Mouse (Mus musculus) mature B cell (primary cell): ENCODE results near the gene Shkbp1.

Source experiments
- in situ Hi-C: fragments of 300-500 bp; cut with MboI; formaldehyde crosslinking; loops from 2 replicates; pipeline ENCODE4 v1.14.3; 2019

The Shkbp1 gene

DNA sequence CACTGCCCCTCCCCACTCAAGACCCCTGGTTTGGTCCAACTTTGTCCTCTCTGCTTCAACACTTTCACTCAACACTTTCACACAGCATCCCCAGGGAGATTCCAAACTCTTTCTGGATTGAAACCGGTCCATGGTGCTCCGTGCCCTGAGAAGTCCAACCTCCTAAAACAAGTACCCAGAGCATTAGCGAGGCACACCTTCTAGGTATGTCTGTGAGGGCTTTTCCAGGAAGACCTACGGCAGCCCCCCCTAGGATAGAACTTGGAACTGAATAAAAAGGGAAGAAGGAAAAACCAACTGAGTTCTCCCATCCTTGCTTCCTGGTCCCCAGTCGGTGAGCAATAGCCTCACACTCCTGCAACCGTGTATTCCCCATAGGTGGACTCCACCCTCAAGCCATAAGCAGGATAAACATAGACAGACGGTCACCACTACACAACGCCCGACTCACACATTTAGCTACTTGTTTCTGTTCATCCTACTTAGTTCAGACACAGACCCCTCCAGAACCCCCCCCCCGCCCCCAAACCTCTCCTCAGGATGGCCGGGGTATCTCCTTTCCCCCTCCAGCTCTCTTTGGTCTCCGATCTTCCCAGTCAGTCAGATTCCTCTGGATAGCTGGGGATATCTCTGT is 44.1 kb downstream of the Shkbp1 start:
- in situ Hi-C loops = no loop called here

DNA sequence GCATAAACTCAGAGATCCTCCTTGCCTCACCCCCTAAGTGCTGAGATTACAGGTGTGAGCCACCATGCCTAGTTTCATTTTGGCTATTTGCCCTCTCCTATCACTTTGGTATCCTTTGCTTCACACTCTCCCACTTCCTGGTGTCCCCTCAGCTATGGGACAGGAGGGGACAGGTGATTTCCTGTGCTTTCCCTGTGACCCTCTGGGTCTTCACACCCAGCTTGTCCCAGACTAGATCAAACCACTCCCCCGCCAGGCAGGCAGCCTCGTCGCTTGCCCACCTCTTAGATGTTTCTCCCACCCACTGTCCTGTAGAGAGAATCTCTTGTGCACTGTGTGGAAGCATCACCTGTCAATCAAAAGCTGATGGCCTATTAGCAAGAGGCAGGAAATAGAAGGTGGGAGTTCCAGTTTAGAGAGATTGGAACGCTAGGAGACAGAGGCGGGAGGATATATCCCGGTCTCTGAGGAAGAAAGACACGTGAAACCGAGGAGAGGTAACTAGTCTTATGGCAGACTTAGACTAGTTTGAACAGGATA is 44.8 kb downstream of the Shkbp1 start:
- in situ Hi-C loops = no loop called here

DNA sequence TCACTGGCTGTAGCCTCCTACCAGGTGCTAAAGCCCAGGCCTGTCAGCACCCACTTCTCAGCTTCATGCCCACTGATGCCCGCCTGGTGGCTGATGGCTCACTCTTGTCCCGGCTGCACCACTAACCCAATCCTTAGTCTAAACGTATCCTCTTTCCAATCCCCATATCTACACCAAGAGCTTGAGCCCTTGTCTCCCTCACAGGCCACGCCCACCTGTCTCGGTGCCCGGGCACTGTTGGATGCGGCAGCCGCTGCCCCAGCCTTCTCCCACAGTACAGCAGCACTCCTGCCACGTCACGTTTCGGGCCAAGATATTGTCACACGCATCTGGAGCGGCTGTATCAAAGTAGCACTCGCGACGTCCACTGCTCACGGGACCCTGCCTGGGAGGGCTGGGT is 45.5 kb downstream of the Shkbp1 start:
- in situ Hi-C loops = no loop called here

DNA sequence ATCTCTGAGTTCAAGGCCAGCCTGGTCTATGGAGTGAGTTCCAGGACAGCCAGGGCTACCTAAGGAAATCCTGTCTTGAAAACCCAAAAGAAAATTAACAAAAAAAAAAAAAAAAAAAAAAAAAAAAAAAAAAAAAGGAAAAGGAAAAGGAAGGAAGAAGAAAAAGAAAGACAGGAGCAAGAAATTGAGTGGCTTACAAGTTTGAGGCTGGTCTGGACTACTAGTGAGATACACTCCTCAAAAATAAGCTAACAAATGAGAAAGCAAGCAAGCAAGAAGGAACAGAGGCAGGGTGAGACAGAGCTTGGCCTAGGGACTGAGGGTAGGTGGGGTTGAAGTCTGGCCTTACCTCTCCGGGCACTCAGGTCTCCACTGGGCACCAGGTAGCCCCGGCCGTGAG is 46.0 kb downstream of the Shkbp1 start:
- in situ Hi-C loops = no loop called here

DNA sequence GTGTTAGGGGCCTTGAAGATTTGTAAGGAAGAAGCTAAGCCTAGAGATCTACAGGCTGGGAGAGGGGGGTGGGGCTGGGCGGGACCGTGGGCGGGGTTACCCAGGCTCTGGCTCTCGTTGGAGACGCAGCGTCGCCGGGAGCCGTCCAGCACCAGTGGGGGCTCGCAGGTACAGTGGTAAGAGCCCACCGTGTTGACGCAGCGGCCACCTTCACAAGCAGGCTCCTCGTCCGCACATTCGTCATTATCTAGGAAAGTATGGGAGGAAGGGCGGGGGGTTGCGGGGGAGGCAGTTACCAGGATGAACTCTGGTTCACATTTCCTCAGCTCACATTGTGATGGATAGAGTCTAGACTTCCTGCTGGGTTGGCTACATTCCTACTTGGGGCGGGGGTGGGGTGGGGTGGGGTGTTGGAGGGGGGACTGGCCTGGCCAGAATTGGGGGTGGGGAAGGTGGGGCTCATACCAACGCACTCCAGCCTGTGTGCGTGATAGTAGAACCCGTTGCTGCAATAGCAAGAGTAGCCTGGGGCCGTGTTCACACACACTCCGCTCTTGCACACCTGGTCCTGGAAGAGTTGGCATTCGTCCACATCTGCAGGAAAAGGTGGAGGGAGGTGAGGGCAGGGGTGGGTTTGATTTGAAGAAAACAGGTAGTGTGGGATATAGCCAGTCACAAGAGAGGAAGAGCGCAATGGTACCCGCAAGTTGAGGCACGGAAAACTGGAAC is 46.8 kb downstream of the Shkbp1 start:
- in situ Hi-C loops = no loop called here

DNA sequence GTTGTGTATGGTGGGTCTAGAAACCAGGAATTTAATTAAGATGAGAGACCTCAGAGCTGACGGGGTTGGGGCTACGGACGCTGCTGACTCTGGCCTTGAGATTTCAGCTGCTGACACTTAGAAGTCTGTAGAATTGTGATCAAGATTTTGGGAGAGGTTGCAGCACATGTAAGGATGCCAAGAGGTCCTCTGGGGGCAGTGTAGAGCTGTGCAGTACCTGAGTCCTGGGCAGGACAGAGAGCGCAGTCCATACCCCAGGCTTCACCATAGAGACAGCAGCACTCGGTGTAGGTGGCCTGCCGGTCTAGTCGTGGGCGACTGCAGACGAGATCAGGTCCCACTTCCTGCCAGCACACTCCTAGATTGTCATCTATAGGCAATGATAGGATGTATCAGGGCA is 48.3 kb downstream of the Shkbp1 start:
- in situ Hi-C loops = no loop called here

DNA sequence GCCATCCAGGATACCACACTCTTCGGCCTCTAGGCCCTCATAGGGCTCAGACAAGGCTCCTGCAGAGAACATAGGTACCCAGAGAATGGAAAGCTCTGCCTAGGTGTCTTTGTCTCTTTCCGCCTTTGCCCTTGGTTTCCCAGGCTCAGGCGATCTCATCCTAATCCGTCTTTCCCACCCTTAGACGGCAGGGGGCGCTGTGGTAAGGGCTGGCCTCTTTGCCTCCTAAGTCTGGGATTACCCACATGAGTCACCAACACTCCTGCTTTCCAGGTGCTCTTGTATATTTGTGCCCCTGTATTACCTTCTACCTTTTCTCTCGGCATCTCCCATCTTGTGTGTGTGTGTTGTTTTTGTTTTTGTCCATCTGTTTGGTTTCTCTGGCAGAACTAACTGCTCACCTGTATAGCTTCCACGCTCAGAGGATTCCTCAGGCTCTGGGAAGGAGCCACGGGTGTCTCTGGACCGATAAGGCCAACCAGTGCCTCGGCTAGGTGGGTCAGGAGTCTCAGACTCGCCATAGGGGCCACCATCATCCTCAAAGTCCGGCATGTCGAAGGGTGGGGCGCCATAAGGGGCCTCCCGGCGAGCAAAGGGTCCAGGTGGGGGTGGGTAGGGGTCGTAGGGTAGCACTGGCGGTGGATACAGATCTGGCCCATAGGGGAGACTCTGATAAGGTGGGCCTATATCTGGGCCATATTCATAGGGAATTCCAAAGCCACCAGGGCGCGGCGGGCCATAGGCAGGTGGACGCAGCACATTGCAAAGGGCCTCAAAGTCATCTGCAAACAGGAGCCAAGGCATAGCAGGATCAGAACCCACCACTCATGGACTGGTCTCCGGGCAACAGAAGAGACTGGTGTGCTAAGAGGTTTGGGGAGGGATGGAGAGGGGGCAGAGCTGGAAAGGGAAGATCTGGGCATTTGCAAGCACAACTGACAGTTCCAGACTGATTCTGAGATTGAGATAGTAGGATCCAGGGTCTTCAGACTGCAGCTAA is 49.4 kb downstream of the Shkbp1 start:
- in situ Hi-C loops = no loop called here

DNA sequence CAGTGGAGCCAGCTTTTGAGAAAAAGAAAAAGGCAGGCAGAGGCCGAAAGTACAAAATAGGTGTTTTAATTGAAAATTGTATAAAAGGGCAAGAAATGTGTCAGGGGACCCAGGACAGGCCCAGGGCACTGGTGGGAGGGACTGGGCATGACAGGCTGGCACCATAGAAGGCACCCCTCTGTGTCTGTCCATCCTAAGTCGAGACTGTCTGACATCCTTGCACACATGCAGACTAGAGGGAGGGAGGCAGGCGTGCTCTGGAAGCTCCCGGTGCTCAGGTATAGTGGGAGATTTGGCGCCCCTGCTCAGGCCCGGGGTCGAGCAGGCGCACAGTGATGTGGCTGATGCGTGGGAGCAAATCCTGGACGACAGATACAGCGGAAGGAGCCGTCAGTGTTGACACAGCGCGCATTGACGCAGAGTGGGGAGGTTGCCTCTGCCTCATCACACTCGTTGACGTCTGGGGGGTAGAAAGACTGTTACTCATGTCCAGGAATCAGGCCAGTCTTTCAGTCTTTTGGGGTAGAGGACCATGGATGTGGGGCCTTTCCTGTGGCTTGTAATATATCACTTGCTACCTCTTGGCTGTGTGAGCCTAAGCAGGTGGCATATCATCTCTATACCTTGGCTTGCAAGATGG is 50.6 kb downstream of the Shkbp1 start:
- in situ Hi-C loops = no loop called here

DNA sequence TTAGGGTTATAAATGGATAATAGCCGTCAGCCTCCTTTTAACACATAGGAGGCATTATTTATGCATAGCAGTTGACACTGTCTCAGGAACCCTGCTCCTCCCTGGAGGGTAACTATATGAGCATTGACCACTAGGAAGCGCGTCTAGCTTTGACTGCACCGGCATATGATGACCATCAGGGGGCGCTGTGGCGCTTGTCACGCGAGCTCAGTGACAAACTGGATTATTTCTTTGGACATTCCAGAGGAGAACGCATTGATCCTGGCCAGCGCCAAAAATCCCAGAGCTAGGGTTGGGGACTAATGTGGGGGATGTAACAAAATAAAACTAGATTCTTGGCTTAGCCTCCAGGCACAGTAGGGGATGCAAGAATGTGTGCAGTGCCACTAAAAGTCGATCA is 53.6 kb downstream of the Shkbp1 start:
- in situ Hi-C loops = no loop called here

DNA sequence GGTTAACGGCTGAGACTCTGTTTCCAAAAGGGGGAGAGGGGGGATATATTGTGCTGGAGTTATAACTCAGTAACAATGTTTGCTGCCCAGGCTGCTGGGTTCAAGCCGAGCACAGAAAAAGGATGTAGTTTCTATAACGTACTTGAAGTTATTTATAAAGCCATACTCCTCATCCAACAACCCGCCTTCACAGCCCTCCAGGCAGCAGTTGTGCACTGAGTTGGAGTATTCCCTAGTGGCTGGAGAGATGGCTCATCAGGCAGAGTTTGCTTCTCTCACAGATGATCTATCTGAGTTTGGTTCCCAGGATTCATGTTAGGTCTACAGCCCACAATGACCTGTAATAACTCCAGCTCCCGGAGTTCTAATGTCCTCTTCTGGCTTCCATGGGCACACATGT is 55.0 kb downstream of the Shkbp1 start:
- in situ Hi-C loops = no loop called here

DNA sequence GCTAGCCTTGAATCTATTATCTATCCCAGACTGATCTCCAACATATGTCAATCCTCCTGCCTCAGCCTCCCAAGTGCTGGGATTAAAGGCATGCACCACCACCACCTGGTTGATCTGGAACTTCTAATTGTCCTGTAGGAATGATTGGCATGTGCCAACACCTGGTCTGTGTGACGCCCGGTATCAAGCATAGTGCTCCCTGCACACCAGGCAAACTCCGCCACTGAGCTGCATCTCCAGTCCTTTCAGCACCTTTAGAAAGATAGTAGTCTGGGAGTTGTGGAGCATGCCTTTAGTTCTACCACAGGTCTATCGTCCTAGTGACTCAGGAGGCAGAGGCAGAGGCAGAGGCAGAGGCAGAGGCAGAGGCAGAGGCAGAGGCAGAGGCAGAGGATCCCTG is 55.5 kb downstream of the Shkbp1 start:
- in situ Hi-C loops = no loop called here

DNA sequence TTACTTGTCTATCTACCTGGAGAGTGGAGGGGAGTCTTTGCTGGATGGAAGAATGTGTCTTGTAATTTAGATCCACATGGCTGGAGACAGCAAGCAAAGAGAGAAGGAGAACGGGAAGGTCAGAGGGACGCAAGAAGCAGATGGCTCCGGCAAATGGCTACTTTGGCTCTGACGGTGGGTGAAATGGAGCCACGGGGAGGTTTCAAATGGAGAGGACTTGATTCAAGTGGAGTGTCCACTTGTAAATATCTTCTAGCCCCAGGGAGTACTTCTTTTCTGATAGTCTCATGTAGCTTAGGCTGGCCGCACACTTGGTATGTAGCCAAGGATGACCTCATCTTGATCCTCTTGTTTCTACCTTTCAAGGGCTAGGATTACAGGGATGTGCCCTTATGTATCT is 57.0 kb downstream of the Shkbp1 start:
- in situ Hi-C loops = loop anchor here (25.0 kb wide), 1 partner anchor 537 kb away; the partner anchor contains the start of gene Cyp2b19

DNA sequence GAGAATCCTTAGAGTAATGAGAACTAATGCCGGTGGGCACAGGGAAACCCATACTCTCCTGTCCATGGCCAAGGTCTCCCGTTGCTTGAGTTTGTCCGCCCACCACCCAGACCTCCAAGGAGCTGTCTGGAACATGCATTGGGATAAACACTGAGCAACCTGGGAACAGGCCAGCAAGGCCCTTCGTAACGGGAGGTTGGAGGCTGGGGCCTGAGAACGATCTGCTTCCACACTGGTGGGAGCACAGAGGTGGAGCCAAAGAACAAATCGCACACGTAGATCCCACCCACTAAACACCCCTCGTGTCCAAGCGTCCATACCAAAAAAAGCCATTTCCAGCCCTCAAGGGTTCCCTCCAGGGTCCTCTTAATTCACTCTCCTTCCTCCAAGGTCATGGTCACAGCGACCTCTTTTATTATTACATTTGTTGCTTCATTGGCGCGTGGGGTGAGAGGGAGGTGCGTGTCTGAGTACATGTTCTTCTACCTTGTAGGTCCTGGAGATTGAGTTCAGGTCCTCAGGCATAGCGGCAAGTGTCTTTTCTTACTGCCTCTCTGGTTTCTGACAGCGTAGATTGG is 57.7 kb downstream of the Shkbp1 start:
- in situ Hi-C loops = loop anchor here (25.0 kb wide), 1 partner anchor 536 kb away; the partner anchor contains the start of gene Cyp2b19

DNA sequence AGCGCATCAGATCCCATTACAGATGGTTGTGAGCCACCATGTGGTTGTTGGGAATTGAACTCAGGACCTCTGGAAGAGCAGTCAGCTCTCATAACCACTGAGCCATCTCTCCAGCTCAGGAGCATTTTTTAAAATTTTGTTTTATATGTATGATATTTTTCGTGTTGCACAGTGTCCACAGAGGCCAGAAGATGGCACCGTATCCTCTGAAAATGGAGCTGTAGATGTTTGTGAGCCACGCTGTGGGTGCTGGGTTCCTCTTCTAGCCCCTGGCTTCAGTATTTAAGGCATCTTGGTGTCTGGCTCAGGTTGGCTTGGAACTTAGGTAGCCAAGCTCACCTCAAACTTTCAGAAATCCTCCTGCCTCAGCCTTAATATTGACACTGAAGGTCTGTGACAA is 59.3 kb downstream of the Shkbp1 start:
- in situ Hi-C loops = loop anchor here (25.0 kb wide), 1 partner anchor 534 kb away; the partner anchor contains the start of gene Cyp2b19

DNA sequence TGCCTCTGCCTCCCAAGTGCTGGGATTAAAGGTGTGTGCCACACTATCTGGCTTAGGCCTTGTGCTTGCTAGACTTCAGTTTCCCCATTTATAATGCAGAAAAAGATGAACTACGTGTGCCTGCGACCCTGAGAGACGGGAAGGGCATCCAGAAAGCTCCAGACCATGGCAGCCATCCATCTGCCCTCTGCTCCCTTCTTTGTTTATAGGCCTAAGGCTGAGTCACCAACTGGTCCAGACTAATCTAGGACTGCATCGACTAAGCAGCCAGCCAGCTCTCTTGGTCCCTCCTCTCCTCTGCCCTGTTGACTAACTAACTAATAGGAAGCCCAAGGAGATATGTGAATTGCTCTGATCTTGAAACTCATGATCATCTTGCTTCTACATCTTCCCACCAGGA is 59.9 kb downstream of the Shkbp1 start:
- in situ Hi-C loops = loop anchor here (25.0 kb wide), 1 partner anchor 534 kb away; the partner anchor contains the start of gene Cyp2b19
